Mouse (Mus musculus): ENCODE data around the gene 4930432M17Rik. TPM values are rescaled to one million over a fixed set of nuclear protein-coding genes. Genes with fewer than 3 reads are reported as not detected.

Gene 4930432M17Rik
- polyA plus RNA-seq, 1 experiment from 2014 or later: not detected

DNA sequence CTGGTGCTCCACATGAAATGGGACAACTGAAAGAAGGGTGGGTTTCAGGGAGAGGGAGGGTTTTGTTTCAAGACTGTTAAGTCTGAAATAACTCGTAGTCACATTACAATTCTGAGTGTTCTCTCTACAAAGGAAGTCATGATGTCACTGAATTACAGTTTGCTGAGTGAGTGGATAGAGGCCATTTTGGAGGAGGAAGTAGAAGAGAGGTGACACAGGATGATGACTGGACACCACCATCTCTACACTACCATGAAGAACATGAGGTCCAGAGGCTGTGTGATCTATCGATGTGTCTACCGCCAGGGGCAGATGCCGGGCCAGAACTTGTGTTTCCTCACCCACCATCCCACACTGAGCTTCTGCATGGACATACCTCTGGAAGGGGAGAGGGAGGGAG is 13.6 kb upstream of the 4930432M17Rik start:
- no peaks in the 10 kb centered on the region for H3K4me1 ChIP-seq (ENCODE audit: control insufficient read depth, insufficient read depth, low read length)
- H3K36me3 ChIP-seq (ENCODE audit: control insufficient read depth, insufficient read depth, low read length): no peaks in the 10 kb centered on the region
- H3K4me2 ChIP-seq (ENCODE audit: low read depth, low read length): no peak overlapping the region
- H3K27me3 ChIP-seq (ENCODE audit: control insufficient read depth, insufficient read depth, low read length): no peaks in the 10 kb centered on the region
- H3K9ac ChIP-seq (replicated peaks; ENCODE audit: low read depth, low read length): no peak overlapping the region
- 97% methylated on average over 4 of the region's 4 CpGs for WGBS
- ATAC-seq (ENCODE audit: low read depth): no peak
- H3K9me3 ChIP-seq (ENCODE audit: control insufficient read depth, low read length): no peaks in the 10 kb centered on the region
- no peak overlapping the region for H3K4me3 ChIP-seq (ENCODE audit: low read depth, low read length)
- no peak overlapping the region for H3K27ac ChIP-seq (ENCODE audit: low read depth, low read length)

GRCm38 (mm10) chr3:121662705-121663469 is 7.7 kb upstream of the 4930432M17Rik start:
- Histone ChIP-seq H3K27me3 (ENCODE audit: control insufficient read depth, insufficient read depth, low read length) (no peaks in the 10 kb centered on the region), H3K4me3 (ENCODE audit: low read depth, low read length) (no peak overlapping the region), H3K4me2 (ENCODE audit: low read depth, low read length) (no peak overlapping the region), H3K4me1 (ENCODE audit: control insufficient read depth, insufficient read depth, low read length) (no peaks in the 10 kb centered on the region), H3K9me3 (ENCODE audit: control insufficient read depth, low read length) (no peaks in the 10 kb centered on the region), H3K9ac (replicated peaks; ENCODE audit: low read depth, low read length) (no peak overlapping the region), H3K36me3 (ENCODE audit: control insufficient read depth, insufficient read depth, low read length) (no peaks in the 10 kb centered on the region), H3K27ac (ENCODE audit: low read depth, low read length) (no peak overlapping the region)
- WGBS: 38% methylated on average over 4 of the region's 4 CpGs
- ATAC-seq (ENCODE audit: low read depth): no peak

DNA sequence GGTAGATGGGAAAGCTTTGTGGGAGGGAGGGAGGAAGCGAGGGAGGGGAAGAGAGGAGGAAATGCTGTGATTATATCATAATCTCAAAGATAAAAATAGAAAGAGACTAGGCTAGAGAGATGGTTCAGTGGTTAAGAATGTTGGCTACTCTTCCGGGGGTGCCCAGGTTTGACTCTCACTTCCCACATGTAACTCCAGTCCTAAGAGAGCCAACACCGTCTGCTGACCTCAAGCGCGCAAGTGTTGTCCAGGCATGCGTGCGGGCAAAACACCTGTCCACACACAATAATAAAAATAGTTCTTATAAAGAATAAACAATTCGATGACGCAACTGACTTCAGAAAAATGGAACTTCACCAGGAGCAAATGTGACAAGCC is 7.1 kb upstream of the 4930432M17Rik start:
- no peaks in the 10 kb centered on the region for H3K9me3 ChIP-seq (ENCODE audit: control insufficient read depth, low read length)
- 96% methylated on average over 9 of the region's 9 CpGs for WGBS
- no peaks in the 10 kb centered on the region for H3K27me3 ChIP-seq (ENCODE audit: control insufficient read depth, insufficient read depth, low read length)
- H3K4me3 ChIP-seq (ENCODE audit: low read depth, low read length): no peak overlapping the region
- ATAC-seq (ENCODE audit: low read depth): no peak
- no peak overlapping the region for H3K9ac ChIP-seq (replicated peaks; ENCODE audit: low read depth, low read length)
- H3K36me3 ChIP-seq (ENCODE audit: control insufficient read depth, insufficient read depth, low read length): no peaks in the 10 kb centered on the region
- no peak overlapping the region for H3K27ac ChIP-seq (ENCODE audit: low read depth, low read length)
- H3K4me2 ChIP-seq (ENCODE audit: low read depth, low read length): no peak overlapping the region
- H3K4me1 ChIP-seq (ENCODE audit: control insufficient read depth, insufficient read depth, low read length): no peaks in the 10 kb centered on the region

DNA sequence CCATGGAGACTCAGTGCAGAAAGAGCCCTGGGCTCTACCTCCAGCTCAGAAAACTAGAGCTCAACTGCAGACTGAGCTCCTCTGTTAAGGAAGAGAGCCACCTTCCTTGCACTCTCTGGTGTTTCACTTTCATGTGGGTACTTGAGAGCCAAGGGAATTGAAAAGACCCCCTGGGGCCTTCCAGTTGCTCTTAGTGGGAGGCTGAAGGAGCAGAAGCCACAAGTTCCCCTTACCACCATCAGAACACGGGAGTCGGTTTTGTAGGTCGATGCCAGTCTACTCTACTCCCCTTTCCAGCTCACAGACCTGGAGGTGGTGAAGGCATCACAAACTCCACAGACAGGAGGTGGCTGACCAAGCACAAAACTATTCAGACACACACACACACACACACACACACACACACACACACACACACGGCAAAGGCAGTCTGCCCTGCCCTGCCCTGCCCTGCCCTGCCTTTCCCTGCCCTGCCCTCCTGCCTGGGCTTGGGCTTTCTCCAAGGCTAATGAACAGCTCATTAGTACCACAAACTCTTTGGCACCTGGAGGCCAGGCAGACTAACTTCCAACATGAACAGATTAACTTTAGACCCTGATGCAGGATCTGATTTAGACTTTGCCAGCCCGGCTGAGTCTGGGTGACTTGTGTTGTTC is 1.7 kb downstream of the 4930432M17Rik start:
- Histone ChIP-seq H3K9me3 (ENCODE audit: control insufficient read depth, low read length) (no peaks in the 10 kb centered on the region), H3K36me3 (ENCODE audit: control insufficient read depth, insufficient read depth, low read length) (no peaks in the 10 kb centered on the region), H3K4me3 (ENCODE audit: low read depth, low read length) (no peak overlapping the region), H3K4me1 (ENCODE audit: control insufficient read depth, insufficient read depth, low read length) (no peaks in the 10 kb centered on the region), H3K9ac (replicated peaks; ENCODE audit: low read depth, low read length) (no peak overlapping the region), H3K27me3 (ENCODE audit: control insufficient read depth, insufficient read depth, low read length) (no peaks in the 10 kb centered on the region), H3K27ac (ENCODE audit: low read depth, low read length) (no peak overlapping the region), H3K4me2 (ENCODE audit: low read depth, low read length) (no peak overlapping the region)
- ATAC-seq (ENCODE audit: low read depth): no peak
- WGBS: 89% methylated on average over 5 of the region's 5 CpGs

DNA sequence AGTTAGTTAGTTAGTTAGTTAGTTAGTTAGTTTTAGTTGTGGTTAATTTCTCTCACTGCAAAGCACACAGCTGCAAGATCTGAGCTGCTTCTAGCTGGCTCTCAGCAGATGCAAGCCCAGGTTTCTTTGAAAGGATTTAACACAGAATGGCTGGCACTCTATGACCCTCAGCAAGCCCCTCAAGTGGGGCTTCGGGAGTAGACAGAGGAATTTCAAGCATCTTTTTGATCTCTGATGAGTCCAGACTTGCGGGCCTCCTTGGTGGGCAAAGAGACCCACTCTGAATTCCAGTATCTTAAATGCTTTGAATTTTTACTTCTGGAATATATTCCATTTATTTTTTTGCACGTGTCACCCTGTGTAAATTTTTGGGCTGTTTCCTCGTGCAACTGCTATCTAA is 8.4 kb downstream of the 4930432M17Rik start:
- no peak overlapping the region for H3K27ac ChIP-seq (ENCODE audit: low read depth, low read length)
- H3K27me3 ChIP-seq (ENCODE audit: control insufficient read depth, insufficient read depth, low read length): no peaks in the 10 kb centered on the region
- 54% methylated on average over 4 of the region's 4 CpGs for WGBS
- H3K4me1 ChIP-seq (ENCODE audit: control insufficient read depth, insufficient read depth, low read length): no peaks in the 10 kb centered on the region
- H3K4me3 ChIP-seq (ENCODE audit: low read depth, low read length): no peak overlapping the region
- H3K36me3 ChIP-seq (ENCODE audit: control insufficient read depth, insufficient read depth, low read length): no peaks in the 10 kb centered on the region
- H3K9me3 ChIP-seq (ENCODE audit: control insufficient read depth, low read length): no peaks in the 10 kb centered on the region
- H3K9ac ChIP-seq (replicated peaks; ENCODE audit: low read depth, low read length): no peak overlapping the region
- no peak for ATAC-seq (ENCODE audit: low read depth)
- H3K4me2 ChIP-seq (ENCODE audit: low read depth, low read length): no peak overlapping the region

DNA sequence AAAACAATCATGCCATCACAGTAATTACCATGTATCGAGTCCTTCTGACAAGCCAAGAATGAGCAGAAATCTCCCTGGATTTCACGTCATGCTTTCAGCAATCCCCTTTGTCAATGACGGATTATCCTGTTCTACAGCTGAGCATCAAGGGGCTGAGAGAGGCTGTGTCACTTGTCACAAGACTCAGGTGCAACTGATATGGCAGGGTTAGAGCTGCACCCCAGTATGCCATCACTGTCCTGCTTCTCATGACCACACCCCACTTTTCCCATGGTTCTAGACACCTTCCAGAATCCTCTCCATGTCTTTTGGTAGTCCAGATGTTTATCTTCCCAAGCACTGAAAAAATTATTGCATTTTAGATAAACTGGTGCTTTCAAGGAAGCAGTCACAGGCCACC is 8.9 kb downstream of the 4930432M17Rik start:
- no peak overlapping the region for H3K27ac ChIP-seq (ENCODE audit: low read depth, low read length)
- H3K27me3 ChIP-seq (ENCODE audit: control insufficient read depth, insufficient read depth, low read length): no peaks in the 10 kb centered on the region
- no peaks in the 10 kb centered on the region for H3K9me3 ChIP-seq (ENCODE audit: control insufficient read depth, low read length)
- ATAC-seq (ENCODE audit: low read depth): no peak
- no peak overlapping the region for H3K4me3 ChIP-seq (ENCODE audit: low read depth, low read length)
- no peak overlapping the region for H3K4me2 ChIP-seq (ENCODE audit: low read depth, low read length)
- no peaks in the 10 kb centered on the region for H3K36me3 ChIP-seq (ENCODE audit: control insufficient read depth, insufficient read depth, low read length)
- no peak overlapping the region for H3K9ac ChIP-seq (replicated peaks; ENCODE audit: low read depth, low read length)
- 58% methylated on average over 3 of the region's 3 CpGs for WGBS
- H3K4me1 ChIP-seq (ENCODE audit: control insufficient read depth, insufficient read depth, low read length): no peaks in the 10 kb centered on the region

GRCm38 (mm10) chr3:121680187-121680586 is 9.6 kb downstream of the 4930432M17Rik start:
- Histone ChIP-seq H3K36me3 (ENCODE audit: control insufficient read depth, insufficient read depth, low read length) (no peaks in the 10 kb centered on the region), H3K4me2 (ENCODE audit: low read depth, low read length) (no peak overlapping the region), H3K27me3 (ENCODE audit: control insufficient read depth, insufficient read depth, low read length) (no peaks in the 10 kb centered on the region), H3K9me3 (ENCODE audit: control insufficient read depth, low read length) (no peaks in the 10 kb centered on the region), H3K4me1 (ENCODE audit: control insufficient read depth, insufficient read depth, low read length) (no peaks in the 10 kb centered on the region), H3K27ac (ENCODE audit: low read depth, low read length) (no peak overlapping the region), H3K4me3 (ENCODE audit: low read depth, low read length) (no peak overlapping the region), H3K9ac (replicated peaks; ENCODE audit: low read depth, low read length) (no peak overlapping the region)
- WGBS: 88% methylated on average over 3 of the region's 3 CpGs
- ATAC-seq (ENCODE audit: low read depth): no peak

- no peaks in the 10 kb centered on the region for H3K36me3 ChIP-seq (ENCODE audit: control insufficient read depth, insufficient read depth, low read length)
- WGBS: 86% methylated on average over 10 of the region's 10 CpGs
- H3K27me3 ChIP-seq (ENCODE audit: control insufficient read depth, insufficient read depth, low read length): no peaks in the 10 kb centered on the region
- no peaks in the 10 kb centered on the region for H3K9me3 ChIP-seq (ENCODE audit: control insufficient read depth, low read length)
- H3K9ac ChIP-seq (replicated peaks; ENCODE audit: low read depth, low read length): no peak overlapping the region
- H3K27ac ChIP-seq (ENCODE audit: low read depth, low read length): no peak overlapping the region
- no peak for ATAC-seq (ENCODE audit: low read depth)
- H3K4me1 ChIP-seq (ENCODE audit: control insufficient read depth, insufficient read depth, low read length): no peaks in the 10 kb centered on the region
- H3K4me2 ChIP-seq (ENCODE audit: low read depth, low read length): no peak overlapping the region
- H3K4me3 ChIP-seq (ENCODE audit: low read depth, low read length): no peak overlapping the region
Observed at GRCm38 (mm10) chr3:121682439-121683411, 12.2 kb downstream of the 4930432M17Rik start.
